Mouse (Mus musculus) neural tube, embryonic 13.5 days (tissue): ENCODE measurements around the gene Megf8. TPM values are rescaled to one million over a fixed set of nuclear protein-coding genes. Genes with fewer than 3 reads are reported as not detected.
"Not testable (repeated sequence)": the region's sequence is repeated elsewhere in the genome, so short reads cannot be mapped to it uniquely, and the experiment has no call there.

Experiments used
- ATAC-seq: fragments of 200-750 bp; cut with Nextera tagmentation; 2 replicates; pipeline ENCODE4 v1.8.0; 2017; ENCODE audit warnings: low read depth, mild to moderate bottlenecking, moderate TSS enrichment, moderate library complexity
- H3K27ac ChIP-seq: fragments of 300-500 bp; sonication (generic); replicated peaks from 2 replicates; pipeline ENCODE4 v1.5.1; 2015; ENCODE audit warnings: moderate library complexity, mild to moderate bottlenecking, inconsistent platforms
- H3K27me3 ChIP-seq: fragments of 300-500 bp; sonication (generic); 2 replicates; pipeline ENCODE4 v1.6.1; 2015; ENCODE audit warnings: mild to moderate bottlenecking, inconsistent platforms
- H3K36me3 ChIP-seq: fragments of 300-500 bp; sonication (generic); 2 replicates; pipeline ENCODE4 v1.6.1; 2015; ENCODE audit warnings: mild to moderate bottlenecking, inconsistent platforms
- H3K4me1 ChIP-seq: fragments of 300-500 bp; sonication (generic); replicated peaks from 2 replicates; pipeline ENCODE4 v1.6.1; 2015; ENCODE audit warnings: inconsistent platforms
- H3K4me2 ChIP-seq: fragments of 300-500 bp; sonication (generic); 2 replicates; pipeline ENCODE4 v1.6.1; 2015; ENCODE audit warnings: inconsistent platforms, mild to moderate bottlenecking, moderate library complexity
- H3K4me3 ChIP-seq: fragments of 300-500 bp; sonication (generic); 2 replicates; pipeline ENCODE4 v1.5.1; 2015; ENCODE audit warnings: mild to moderate bottlenecking, inconsistent platforms
- H3K9ac ChIP-seq: fragments of 300-500 bp; sonication (generic); 2 replicates; pipeline ENCODE4 v1.6.1; 2015; ENCODE audit warnings: moderate library complexity, mild to moderate bottlenecking, inconsistent platforms
- H3K9me3 ChIP-seq: fragments of 300-500 bp; sonication (generic); 2 replicates; pipeline ENCODE4 v1.6.1; 2016; ENCODE audit warnings: inconsistent platforms
- WGBS: fragments of 180-500 bp; shearing (Covaris S2); methylation state at CpG from one replicate; pipeline ENCODE4 v1.1.7; 2015; 5-methylcytosine and 5-hydroxymethylcytosine counted together
- polyA plus RNA-seq: library from polyadenylated mRNA; unstranded; fragments of >200 nt; fragmentation: Nextera tagmentation; extraction: Ambion mirVana; gene quantifications from 2 replicates; pipeline ENCODE4 v1.2.1, GENCODE M21; 2015

Gene Megf8
- polyA plus RNA-seq, 1 experiment from 2014 or later, result 18.3 TPM

GRCm38 (mm10) chr7:25306614-25306996 is 10.4 kb upstream of the Megf8 start:
- Histone ChIP-seq H3K4me2 (peak overlapping the region; percentile 84), H3K9me3 (no peaks in the 10 kb centered on the region), H3K4me3 (peak overlapping the region; percentile 70), H3K9ac (peak overlapping the region; percentile 89), H3K27ac (peak overlapping the region; percentile 90), H3K27me3 (peaks cover 32% of the 10 kb centered on the region), H3K36me3 (peaks cover 5% of the 10 kb centered on the region; the same call in 1 of the 2 replicates), H3K4me1 (peaks cover 22% of the 10 kb centered on the region)
- 35% methylated on average over 2 of the region's 2 CpGs for WGBS
- ATAC-seq, result no peak; the same call in 1 of the 2 replicates

DNA sequence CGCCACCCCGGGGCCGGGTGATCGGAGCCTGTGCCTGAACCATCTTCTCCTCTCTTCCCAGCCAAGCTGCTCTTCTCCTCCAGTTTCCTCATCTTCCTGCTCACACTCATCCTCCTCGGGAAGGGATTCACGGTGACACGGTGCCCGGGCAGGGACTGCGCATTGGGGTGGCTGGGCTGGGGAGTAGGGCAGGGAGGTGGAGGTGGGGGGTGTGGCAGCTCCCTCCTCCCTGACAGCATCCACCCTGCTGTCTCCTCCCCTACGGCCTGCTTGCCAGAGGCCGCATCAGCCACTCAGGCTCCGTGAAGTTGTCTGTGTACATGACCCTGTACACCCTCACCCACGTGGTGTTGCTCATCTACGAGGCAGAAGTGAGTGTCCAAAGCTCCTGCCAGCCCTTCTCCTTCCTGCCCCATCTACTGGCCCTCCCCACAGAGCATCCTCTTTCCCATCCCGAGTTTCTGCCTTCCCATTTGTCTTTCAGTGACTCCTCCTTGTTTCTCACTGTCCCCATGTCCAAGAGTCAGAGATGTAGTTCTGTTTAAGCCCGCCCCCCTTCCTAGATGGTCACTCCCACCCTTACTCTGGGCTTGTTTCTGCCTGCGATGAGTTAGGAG is 8.2 kb upstream of the Megf8 start:
- Histone ChIP-seq H3K27me3 (peaks cover 51% of the 10 kb centered on the region), H3K4me3 (no peak overlapping the region), H3K4me1 (peaks cover 22% of the 10 kb centered on the region), H3K27ac (no peak overlapping the region), H3K9ac (no peak overlapping the region), H3K9me3 (no peaks in the 10 kb centered on the region), H3K4me2 (no peak overlapping the region), H3K36me3 (peaks cover 9% of the 10 kb centered on the region; the same call in 1 of the 2 replicates)
- 68% methylated on average over 17 of the region's 17 CpGs for WGBS
- ATAC-seq, result no peak

DNA sequence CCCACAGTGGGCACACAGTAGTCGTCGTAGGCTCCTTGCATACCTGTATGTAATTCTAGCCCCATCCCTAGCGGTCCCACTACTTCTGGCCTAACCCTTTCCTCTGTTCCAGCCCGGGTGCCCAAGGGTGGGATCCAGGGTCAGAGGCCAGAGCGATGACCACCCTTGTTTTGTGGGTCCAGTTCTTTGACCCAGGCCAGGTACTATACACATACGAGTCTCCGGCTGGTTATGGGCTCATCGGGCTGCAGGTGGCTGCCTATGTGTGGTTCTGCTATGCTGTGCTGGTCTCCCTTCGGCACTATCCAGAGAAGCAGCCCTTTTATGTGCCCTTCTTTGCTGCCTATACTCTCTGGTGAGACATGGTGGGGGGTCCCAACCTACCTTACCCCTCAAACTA is 7.5 kb upstream of the Megf8 start:
- H3K9ac ChIP-seq, result no peak overlapping the region
- peaks cover 23% of the 10 kb centered on the region for H3K4me1 ChIP-seq
- H3K27ac ChIP-seq, result no peak overlapping the region
- no peak overlapping the region for H3K4me2 ChIP-seq
- H3K36me3 ChIP-seq, result peaks cover 9% of the 10 kb centered on the region; the same call in 1 of the 2 replicates
- peaks cover 57% of the 10 kb centered on the region for H3K27me3 ChIP-seq
- no peak for ATAC-seq
- no peak overlapping the region for H3K4me3 ChIP-seq
- H3K9me3 ChIP-seq, result no peaks in the 10 kb centered on the region
- WGBS, result 94% methylated on average over 9 of the region's 9 CpGs

DNA sequence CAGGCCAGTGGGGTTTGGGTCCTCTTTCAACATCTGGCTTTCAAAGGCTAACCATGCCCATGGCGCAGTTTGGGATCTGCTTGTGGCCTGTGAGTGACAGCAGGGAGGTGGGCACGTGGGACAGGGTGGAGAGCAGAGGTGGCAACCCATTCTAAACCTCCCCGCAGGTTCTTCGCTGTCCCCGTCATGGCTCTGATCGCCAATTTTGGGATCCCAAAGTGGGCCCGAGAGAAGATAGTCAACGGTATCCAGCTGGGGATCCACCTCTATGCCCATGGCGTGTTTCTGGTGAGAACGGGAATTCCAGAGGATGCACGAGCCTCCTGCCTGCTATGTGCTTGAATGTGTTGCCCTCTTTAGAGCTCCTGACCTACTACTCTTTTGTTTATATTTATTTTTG is 5.8 kb upstream of the Megf8 start:
- no peak for ATAC-seq
- Histone ChIP-seq H3K9me3 (no peaks in the 10 kb centered on the region), H3K4me1 (peaks cover 31% of the 10 kb centered on the region), H3K4me3 (no peak overlapping the region), H3K36me3 (peaks cover 9% of the 10 kb centered on the region; the same call in 1 of the 2 replicates), H3K27me3 (peaks cover 68% of the 10 kb centered on the region), H3K27ac (no peak overlapping the region), H3K4me2 (no peak overlapping the region), H3K9ac (no peak overlapping the region)
- 80% methylated on average over 11 of the region's 11 CpGs for WGBS

GRCm38 (mm10) chr7:25313325-25313724 is 3.6 kb upstream of the Megf8 start:
- H3K9me3 ChIP-seq, result no peaks in the 10 kb centered on the region
- H3K4me2 ChIP-seq, result no peak overlapping the region
- H3K27me3 ChIP-seq, result peaks cover 53% of the 10 kb centered on the region

GRCm38 (mm10) chr7:25314606-25315305 is 2.2 kb upstream of the Megf8 start:
- WGBS, result 4% methylated on average over 47 of the region's 51 CpGs
- Histone ChIP-seq H3K4me3 (peak overlapping the region; percentile 36), H3K4me2 (peak overlapping the region; percentile 93), H3K4me1 (peaks cover 41% of the 10 kb centered on the region), H3K9me3 (no peaks in the 10 kb centered on the region), H3K27ac (no peak overlapping the region), H3K27me3 (peaks cover 48% of the 10 kb centered on the region), H3K9ac (peak overlapping the region; percentile 65), H3K36me3 (peaks cover 4% of the 10 kb centered on the region; the same call in 1 of the 2 replicates)
- no peak for ATAC-seq

More at GRCm38 (mm10) chr7:25313325-25313724, 3.6 kb upstream of the Megf8 start:
- H3K4me3 ChIP-seq, result no peak overlapping the region
- 56% methylated on average over 7 of the region's 7 CpGs for WGBS
- peaks cover 9% of the 10 kb centered on the region; the same call in 1 of the 2 replicates for H3K36me3 ChIP-seq
- ATAC-seq, result no peak
- H3K27ac ChIP-seq, result no peak overlapping the region
- no peak overlapping the region for H3K9ac ChIP-seq
- H3K4me1 ChIP-seq, result peaks cover 32% of the 10 kb centered on the region

DNA sequence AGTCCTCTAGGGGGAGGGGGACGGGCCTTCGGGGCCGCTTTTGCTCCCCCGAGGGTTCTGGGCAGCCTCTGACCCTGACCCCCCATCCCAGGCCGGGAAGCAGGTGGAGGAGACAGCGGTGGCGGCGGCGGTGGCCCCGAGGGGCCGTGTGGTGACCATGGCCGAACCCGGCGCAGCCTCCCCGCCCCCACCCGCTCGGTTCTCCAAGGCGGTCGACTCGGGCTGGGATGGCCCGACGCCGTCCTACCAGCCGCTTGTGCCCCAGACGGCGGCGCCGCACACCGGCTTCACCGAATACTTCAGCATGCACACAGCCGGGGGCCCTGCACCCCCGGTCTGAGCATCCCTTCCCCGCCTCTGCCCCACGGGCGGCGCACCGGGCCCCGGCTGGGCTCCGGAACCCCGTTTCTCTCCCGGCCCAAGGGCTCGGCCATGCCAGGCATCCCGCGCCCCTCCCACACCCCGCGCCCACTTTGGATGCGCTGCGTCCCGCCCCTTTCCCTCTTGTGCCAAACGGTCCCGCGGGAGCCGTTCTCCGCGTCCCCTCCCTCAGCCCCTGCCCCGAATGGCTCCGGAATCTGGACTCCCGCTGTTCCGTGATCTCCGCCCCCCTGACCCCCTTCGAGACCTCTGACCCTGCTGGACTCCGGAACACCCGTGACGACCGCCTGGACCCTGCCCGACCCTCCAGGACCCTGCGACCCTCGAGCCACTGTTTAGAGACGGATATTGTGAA is 1.5 kb upstream of the Megf8 start:
- H3K9ac ChIP-seq, result peak overlapping the region; percentile 65
- WGBS, result under 1% methylated on average over 69 of the region's 69 CpGs
- peaks cover 4% of the 10 kb centered on the region; the same call in 1 of the 2 replicates for H3K36me3 ChIP-seq
- H3K4me3 ChIP-seq, result peak overlapping the region; percentile 36
- peaks cover 41% of the 10 kb centered on the region for H3K4me1 ChIP-seq
- H3K27me3 ChIP-seq, result peaks cover 48% of the 10 kb centered on the region
- H3K9me3 ChIP-seq, result no peaks in the 10 kb centered on the region
- H3K27ac ChIP-seq, result peak overlapping the region; percentile 56
- peak overlapping the region; percentile 93 for H3K4me2 ChIP-seq
- no peak for ATAC-seq

- peaks cover 2% of the 10 kb centered on the region; the same call in 1 of the 2 replicates for H3K36me3 ChIP-seq
- no peak; the same call in 1 of the 2 replicates for ATAC-seq
- H3K27me3 ChIP-seq, result peaks cover 30% of the 10 kb centered on the region
- H3K4me1 ChIP-seq, result peaks cover 54% of the 10 kb centered on the region
- H3K9ac ChIP-seq, result peak overlapping the region; percentile 88
- H3K9me3 ChIP-seq, result no peaks in the 10 kb centered on the region
- H3K4me2 ChIP-seq, result peak overlapping the region; percentile 93
- peak overlapping the region; percentile 93 for H3K27ac ChIP-seq
- peak overlapping the region; percentile 74 for H3K4me3 ChIP-seq
- WGBS, result 13% methylated on average over 21 of the region's 21 CpGs
These were observed 559 bp downstream of the Megf8 start for GRCm38 (mm10) chr7:25317446-25317999.

DNA sequence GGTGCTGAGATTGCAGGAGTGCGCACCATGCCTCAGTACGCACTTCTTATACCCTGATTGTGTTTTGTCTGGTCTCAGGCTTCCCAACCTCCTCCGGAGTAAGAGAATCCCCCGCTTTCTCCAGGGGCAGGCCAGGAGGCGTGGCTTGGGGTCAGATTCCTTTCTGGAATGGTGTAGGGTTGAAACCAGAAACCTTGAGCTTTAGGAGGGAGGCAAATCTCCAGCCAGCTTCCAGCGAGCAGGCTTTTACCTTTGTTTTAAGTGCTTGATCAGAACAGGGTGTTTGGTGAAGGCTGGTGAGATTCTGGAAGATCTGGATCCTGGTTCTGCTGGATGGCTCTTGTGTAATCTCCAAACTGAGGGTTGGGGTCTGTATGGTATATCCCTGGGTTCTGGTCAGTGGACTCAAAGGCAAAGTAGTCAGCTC is 5.1 kb downstream of the Megf8 start:
- WGBS, result 9% methylated on average over 6 of the region's 6 CpGs
- no peak for ATAC-seq
- no peak overlapping the region for H3K9ac ChIP-seq
- H3K4me3 ChIP-seq, result no peak overlapping the region
- peaks cover 35% of the 10 kb centered on the region for H3K4me1 ChIP-seq
- peak overlapping the region; percentile 61 for H3K27ac ChIP-seq
- H3K9me3 ChIP-seq, result no peaks in the 10 kb centered on the region
- peak overlapping the region; percentile 9 for H3K4me2 ChIP-seq
- H3K36me3 ChIP-seq, result 0 out of 2 replicates have a peak, but pooled peaks cover 2% of the 10 kb centered on the region
- H3K27me3 ChIP-seq, result no peaks in the 10 kb centered on the region

- H3K9ac ChIP-seq, result no peak overlapping the region
- no peaks in the 10 kb centered on the region for H3K27me3 ChIP-seq
- no peak overlapping the region for H3K4me2 ChIP-seq
- H3K27ac ChIP-seq, result no peak overlapping the region
- H3K4me1 ChIP-seq, result peaks cover 23% of the 10 kb centered on the region
- 87% methylated on average over 2 of the region's 2 CpGs for WGBS
- peaks cover 11% of the 10 kb centered on the region for H3K36me3 ChIP-seq
- ATAC-seq, result no peak
- no peak overlapping the region for H3K4me3 ChIP-seq
- H3K9me3 ChIP-seq, result no peaks in the 10 kb centered on the region
These were observed 6.3 kb downstream of the Megf8 start for GRCm38 (mm10) chr7:25323219-25323618.

GRCm38 (mm10) chr7:25325431-25325830 is 8.5 kb downstream of the Megf8 start:
- Histone ChIP-seq H3K36me3 (peaks cover 27% of the 10 kb centered on the region), H3K4me1 (peaks cover 13% of the 10 kb centered on the region)
- not testable (repeated sequence) for H3K4me2 ChIP-seq, H3K9me3 ChIP-seq, H3K4me3 ChIP-seq, H3K27me3 ChIP-seq, H3K9ac ChIP-seq, H3K27ac ChIP-seq, ATAC-seq
- 89% methylated on average over 6 of the region's 6 CpGs for WGBS
